Mouse (Mus musculus) neutrophil, adult 5-6 weeks (primary cell): Measurements from ENCODE around the gene Olfr905. TPM values are rescaled to one million over a fixed set of nuclear protein-coding genes. Genes with fewer than 3 reads are reported as not detected.

Source experiments
- ATAC-seq: fragments of 151-379, 151-347 bp; 2 replicates; pipeline ENCODE4 v1.8.0; 2017; ENCODE audit warnings: mild to moderate bottlenecking, moderate TSS enrichment; ENCODE audit not compliant: insufficient number of reproducible peaks, poor library complexity, low FRiP score, severe bottlenecking; ENCODE audit errors: extremely low read depth
- total RNA-seq: library from RNA; stranded (forward); fragments of 200-1000 nt; gene quantifications from 2 replicates; pipeline ENCODE4 v1.2.3, GENCODE M21; 2017

The Olfr905 gene
- total RNA-seq, result 0.25 TPM in 1 of 2 replicates, not detected in the other

GRCm38 (mm10) chr9:38470807-38471206, at the start of gene Olfr905:
TSS of gene Olfr905 (plus strand) at chr9:38471107.
- ATAC-seq, result no peak

- no peak for ATAC-seq
These were observed 47.1 kb upstream of the Olfr905 start for GRCm38 (mm10) chr9:38423801-38424200.

GRCm38 (mm10) chr9:38427026-38427425, 43.9 kb upstream of the Olfr905 start:
- no peak for ATAC-seq

DNA sequence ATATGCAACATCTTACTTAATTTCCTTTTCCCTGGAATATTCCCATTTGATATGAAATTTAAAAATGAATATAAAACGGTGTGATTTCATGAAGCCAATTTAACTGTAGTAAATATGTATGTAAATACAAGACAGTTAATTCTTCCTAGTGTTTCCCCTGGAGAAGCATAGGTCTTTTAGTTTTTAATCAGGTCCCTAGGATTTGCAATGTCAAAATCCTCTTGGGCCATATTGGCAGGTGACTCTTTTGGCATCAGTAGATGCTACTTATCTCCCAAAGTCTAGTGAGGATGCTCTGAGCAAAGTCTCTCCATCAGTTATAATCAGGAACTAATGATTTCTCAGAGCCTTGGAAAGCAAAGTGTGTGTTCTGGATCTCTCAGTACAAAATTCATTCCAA, 41.8 kb upstream of the Olfr905 start, which contains the start of gene Olfr901:
Gene Olfr901, plus strand, starts transcription at position 301 of the 400 bp plus-strand sequence.
- no peak for ATAC-seq

GRCm38 (mm10) chr9:38447352-38447751, 23.6 kb upstream of the Olfr905 start, which contains the start of gene Olfr902:
TSS of gene Olfr902 (plus strand) at chr9:38447652.
- no peak for ATAC-seq

DNA sequence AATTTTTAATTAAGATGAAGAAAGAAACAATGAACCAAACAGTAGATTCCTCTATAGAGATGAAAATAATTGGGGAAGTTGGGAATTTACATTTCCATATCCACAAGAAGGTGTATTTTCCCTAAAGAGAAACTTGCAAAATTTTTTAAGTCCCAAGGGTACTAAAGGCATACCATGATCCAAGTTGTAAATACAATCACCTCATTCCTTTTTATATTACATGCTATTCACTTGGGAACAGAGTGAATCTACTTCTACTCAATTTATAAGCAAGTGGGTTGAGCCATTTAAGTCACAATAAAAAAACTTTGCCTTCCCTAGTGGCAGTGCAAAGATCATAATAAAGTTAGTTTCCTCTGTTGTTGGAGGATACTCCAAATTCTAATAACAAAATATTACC, 8.1 kb upstream of the Olfr905 start, which contains the start of gene Olfr904:
Gene Olfr904, plus strand, starts transcription at position 301 of the 400 bp plus-strand sequence.
- no peak for ATAC-seq

- no peak for ATAC-seq
These were observed 15.9 kb downstream of the Olfr905 start, which contains the start of gene Olfr906 for GRCm38 (mm10) chr9:38486785-38487184. TSS of gene Olfr906 (plus strand) at chr9:38487085.

DNA sequence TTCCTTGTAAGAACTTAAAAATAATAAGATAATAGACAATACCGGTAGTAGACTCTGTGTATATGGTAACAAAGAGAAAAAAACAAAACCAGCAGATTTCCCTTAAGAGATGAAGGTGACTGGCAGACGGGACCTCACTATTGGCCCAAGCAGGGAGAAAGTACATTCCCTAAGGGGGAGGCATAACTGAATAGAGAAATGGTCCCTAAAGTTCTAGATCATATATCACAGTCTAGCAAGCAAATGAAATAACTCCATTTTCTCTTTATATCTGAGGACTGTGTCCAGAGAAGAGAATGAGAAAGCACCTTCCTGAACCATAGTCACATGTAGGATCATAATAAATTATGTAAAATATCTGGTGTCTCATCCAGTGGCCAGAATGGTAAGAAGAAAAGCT, 24.6 kb downstream of the Olfr905 start, which contains the start of gene Olfr907:
Gene Olfr907, plus strand, starts transcription at position 301 of the 400 bp plus-strand sequence.
- no peak for ATAC-seq

GRCm38 (mm10) chr9:38512353-38512752, 41.4 kb downstream of the Olfr905 start:
- no peak for ATAC-seq

GRCm38 (mm10) chr9:38521280-38521679, 50.4 kb downstream of the Olfr905 start, which contains the start of gene Olfr911-ps1:
TSS of gene Olfr911-ps1 (plus strand) at chr9:38521580.
- ATAC-seq, result no peak

Other genes with a start within 250 kb of the Olfr905 start
- not detected in 2 replicates for gene Olfr143, start 218.3 kb upstream of the Olfr905 start, total RNA-seq
- not detected in 2 replicates for gene Olfr895, start 203.3 kb upstream of the Olfr905 start, total RNA-seq
- not detected in 2 replicates for gene Olfr896-ps1, start 180.0 kb upstream of the Olfr905 start, total RNA-seq
- not detected in 2 replicates for gene Olfr25, start 142.0 kb upstream of the Olfr905 start, total RNA-seq
- gene Olfr898, start 122.7 kb upstream of the Olfr905 start, total RNA-seq, result not detected in 2 replicates
- not detected in 2 replicates for gene Olfr250, start 104.2 kb upstream of the Olfr905 start, total RNA-seq
- gene Olfr251, start 94.0 kb upstream of the Olfr905 start, total RNA-seq, result not detected in 2 replicates
- gene Olfr147, start 69.4 kb upstream of the Olfr905 start, total RNA-seq, result not detected in 2 replicates
- not detected in 2 replicates for gene Olfr901, start 41.7 kb upstream of the Olfr905 start, total RNA-seq
- gene Olfr902, start 23.5 kb upstream of the Olfr905 start, total RNA-seq, result not detected in 2 replicates
- gene Olfr904, start 8.0 kb upstream of the Olfr905 start, total RNA-seq, result 0.12 TPM in 2 replicates
- gene Olfr906, start 16.0 kb downstream of the Olfr905 start, total RNA-seq, result not detected in 2 replicates
- gene Olfr907, start 24.7 kb downstream of the Olfr905 start, total RNA-seq, result not detected in 2 replicates
- not detected in 2 replicates for gene Olfr911-ps1, start 50.5 kb downstream of the Olfr905 start, total RNA-seq
- gene Olfr910, start 66.7 kb downstream of the Olfr905 start, total RNA-seq, result not detected in 2 replicates
- 0.12 TPM in 1 of 2 replicates, not detected in the other for gene Olfr912, start 109.1 kb downstream of the Olfr905 start, total RNA-seq
- gene Olfr913, start 121.7 kb downstream of the Olfr905 start, total RNA-seq, result not detected in 2 replicates
- gene Olfr914, start 134.0 kb downstream of the Olfr905 start, total RNA-seq, result not detected in 2 replicates
- not detected in 2 replicates for gene Olfr916, start 188.8 kb downstream of the Olfr905 start, total RNA-seq
- not detected in 2 replicates for gene Olfr917, start 194.7 kb downstream of the Olfr905 start, total RNA-seq
- not detected in 2 replicates for gene Olfr918, start 203.5 kb downstream of the Olfr905 start, total RNA-seq
- gene Olfr919, start 232.6 kb downstream of the Olfr905 start, total RNA-seq, result not detected in 2 replicates
- 9.8 and 10.4 TPM in 2 replicates for gene Vwa5a, start 247.2 kb downstream of the Olfr905 start, total RNA-seq